Mouse (Mus musculus): Measurements from ENCODE around the gene Ccnq. TPM values are rescaled to one million over a fixed set of nuclear protein-coding genes. Genes with fewer than 3 reads are reported as not detected.

Gene Ccnq
- 56.9 and 60.1 TPM in 2 replicates for polyA plus RNA-seq (2012; rRNA removed)

DNA sequence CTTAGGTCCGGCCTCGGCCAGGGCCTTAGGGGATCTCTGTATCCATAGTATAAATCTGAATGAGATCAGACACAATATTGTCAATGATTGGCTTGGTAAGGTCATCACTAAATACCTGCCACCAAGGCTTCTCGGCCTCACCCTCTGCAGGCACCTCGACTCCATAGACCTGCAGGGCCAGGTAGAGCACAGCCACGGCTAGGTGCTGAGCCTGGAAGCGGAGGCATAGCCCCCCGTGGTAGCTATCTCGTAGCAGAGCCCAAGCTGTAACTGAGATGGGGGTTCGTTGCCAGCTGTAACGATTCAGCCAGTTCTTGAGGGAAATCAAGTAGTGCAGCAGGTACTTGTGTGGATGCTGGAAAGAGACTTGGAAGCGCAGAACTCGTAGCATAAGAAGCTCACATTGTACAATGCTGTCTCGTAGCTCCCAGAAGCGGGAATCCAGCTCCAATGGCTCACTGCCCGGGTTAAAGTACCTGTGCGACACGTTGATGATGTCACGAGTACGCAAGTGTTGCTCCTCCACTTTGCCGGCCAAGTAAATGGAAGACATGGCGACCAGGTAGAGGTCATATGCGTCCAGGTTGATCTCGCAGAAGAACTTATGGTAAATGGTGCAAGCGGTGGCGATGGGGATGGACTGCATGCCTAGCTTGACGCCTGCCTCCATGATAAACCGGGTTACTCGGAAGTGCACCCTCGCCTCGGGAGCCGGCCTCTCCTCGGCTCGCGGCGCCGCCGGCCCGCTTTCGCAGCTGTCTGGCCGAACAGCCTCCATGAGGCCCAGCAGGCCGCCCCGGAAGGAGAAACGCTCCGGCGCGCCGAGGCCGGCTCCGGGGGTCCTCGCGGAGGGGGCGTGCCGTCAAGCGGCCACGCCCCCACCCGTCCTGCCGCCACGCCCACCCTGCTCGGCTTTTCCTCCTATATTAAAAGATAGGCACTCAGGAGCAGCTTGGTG lies at the start of gene Ccnq:
TSS of gene Ccnq (minus strand) at position 845 of the 958 bp plus-strand sequence.
- peak; percentile 84 for DNase-seq
- peak within 1 kb of the TSS; percentile 85 for H3K27ac ChIP-seq (ENCODE audit: insufficient read depth, low read depth, low read length)
- 0 out of 2 replicates have a peak, but pooled peaks cover 2% of the 10 kb centered on the region for H3K4me1 ChIP-seq (ENCODE audit: control insufficient read depth, insufficient read depth, low read length)
- 9% methylated on average over 58 of the region's 59 CpGs for WGBS
- no peaks in the 10 kb centered on the region for H3K27me3 ChIP-seq (replicated peaks; ENCODE audit: control insufficient read depth, insufficient read depth, low read length)
- peak within 1 kb of the TSS; percentile 92 for H3K4me3 ChIP-seq (ENCODE audit: insufficient read depth, low read depth, low read length)
- TF ChIP-seq POLR2A (IDR thresholded peaks at IDR 0.05; ENCODE audit: low read depth, low read length), result no peak
- TF ChIP-seq CTCF (conservative IDR thresholded peaks at IDR 0.05; ENCODE audit: insufficient read depth, insufficient read length, low read depth, low read length), result no peak
- no peaks in the 10 kb centered on the region for H3K36me3 ChIP-seq (ENCODE audit: control insufficient read depth, insufficient read depth, low read length)

DNA sequence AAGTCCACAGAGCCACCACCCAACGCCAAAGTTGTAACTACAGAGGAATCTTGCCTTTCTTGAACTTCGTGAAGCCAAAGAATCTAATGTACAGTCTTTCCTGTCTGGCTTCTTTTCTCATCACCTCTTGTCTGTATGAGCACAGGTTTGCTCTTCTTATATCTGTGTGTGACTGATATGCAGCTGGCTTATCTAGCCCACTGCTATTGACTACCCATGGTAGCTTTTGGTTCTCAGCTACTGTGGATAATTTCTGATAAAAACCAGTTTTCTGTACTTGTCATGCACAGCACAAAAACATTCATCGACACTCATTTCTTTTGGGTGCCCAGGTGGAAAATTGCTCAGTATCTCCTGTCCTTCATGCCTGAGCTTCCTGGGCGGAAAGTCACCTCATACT lies 49.6 kb upstream of the Ccnq start:
- 93% methylated on average over 4 of the region's 4 CpGs for WGBS
- Histone ChIP-seq H3K27me3 (replicated peaks; ENCODE audit: control insufficient read depth, insufficient read depth, low read length) (no peaks in the 10 kb centered on the region), H3K27ac (ENCODE audit: insufficient read depth, low read depth, low read length) (no peak overlapping the region), H3K36me3 (ENCODE audit: control insufficient read depth, insufficient read depth, low read length) (no peaks in the 10 kb centered on the region), H3K4me3 (ENCODE audit: insufficient read depth, low read depth, low read length) (no peak overlapping the region), H3K4me1 (ENCODE audit: control insufficient read depth, insufficient read depth, low read length) (no peaks in the 10 kb centered on the region)
- TF ChIP-seq CTCF (conservative IDR thresholded peaks at IDR 0.05; ENCODE audit: insufficient read depth, insufficient read length, low read depth, low read length) (no peak), POLR2A (IDR thresholded peaks at IDR 0.05; ENCODE audit: low read depth, low read length) (no peak)
- DNase-seq, result no peak

DNA sequence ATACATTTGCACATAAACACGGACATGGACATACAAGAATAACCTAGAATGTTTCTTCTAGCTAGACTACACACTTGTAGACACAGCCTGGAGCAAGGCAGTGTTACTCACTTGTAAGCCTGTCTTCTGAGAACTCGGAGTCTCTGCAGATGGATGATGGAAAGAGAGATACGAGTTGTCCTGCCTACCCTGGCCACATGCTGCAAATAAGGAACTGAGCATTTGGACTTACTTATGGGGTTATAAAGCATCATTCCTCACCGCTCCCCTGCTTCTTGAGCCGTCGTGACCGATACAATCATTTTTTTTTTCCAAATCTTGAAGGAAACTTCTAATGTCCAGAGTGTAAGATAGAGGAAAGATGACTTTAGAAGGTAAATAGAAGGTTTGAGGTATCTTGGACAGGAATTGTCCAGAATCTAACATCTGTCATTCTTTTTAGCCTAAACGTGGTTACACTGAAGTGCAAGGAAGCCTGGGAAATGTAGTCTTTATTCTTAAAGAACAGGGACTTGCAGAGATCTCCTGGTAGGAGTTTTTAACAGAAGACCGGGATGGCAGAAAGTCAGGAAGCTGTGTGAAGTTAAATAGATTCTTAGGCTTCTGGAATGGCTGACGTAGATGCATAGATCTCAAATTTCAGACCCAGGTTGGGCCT lies 44.7 kb upstream of the Ccnq start:
- WGBS, result 79% methylated on average over 10 of the region's 10 CpGs
- Histone ChIP-seq H3K36me3 (ENCODE audit: control insufficient read depth, insufficient read depth, low read length) (no peaks in the 10 kb centered on the region), H3K27me3 (replicated peaks; ENCODE audit: control insufficient read depth, insufficient read depth, low read length) (no peaks in the 10 kb centered on the region), H3K4me1 (ENCODE audit: control insufficient read depth, insufficient read depth, low read length) (peaks cover 7% of the 10 kb centered on the region; the same call in 1 of the 2 replicates), H3K4me3 (ENCODE audit: insufficient read depth, low read depth, low read length) (no peak overlapping the region), H3K27ac (ENCODE audit: insufficient read depth, low read depth, low read length) (no peak overlapping the region)
- TF ChIP-seq CTCF (conservative IDR thresholded peaks at IDR 0.05; ENCODE audit: insufficient read depth, insufficient read length, low read depth, low read length), result no peak
- TF ChIP-seq POLR2A (IDR thresholded peaks at IDR 0.05; ENCODE audit: low read depth, low read length), result no peak
- no peak for DNase-seq

DNA sequence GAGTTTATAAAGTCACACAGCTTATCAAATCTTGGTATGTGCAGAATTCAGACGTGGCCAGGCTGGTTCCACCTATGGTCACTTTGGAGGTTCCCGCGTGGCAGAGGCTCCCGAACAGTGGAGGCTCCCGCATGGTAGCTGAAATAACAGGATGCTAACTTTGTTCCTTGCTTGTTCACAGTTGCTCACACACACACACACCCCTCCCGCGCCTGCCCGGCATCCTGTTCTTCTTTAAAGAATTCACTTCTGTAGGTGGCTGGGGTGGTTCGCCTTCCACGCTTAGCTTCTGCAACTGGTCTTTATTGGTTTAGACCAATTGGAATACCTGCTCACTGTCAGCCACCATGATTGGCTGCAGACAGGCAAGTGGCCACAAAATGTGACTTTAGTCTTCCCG lies 41.6 kb upstream of the Ccnq start:
- Histone ChIP-seq H3K4me3 (ENCODE audit: insufficient read depth, low read depth, low read length) (no peak overlapping the region), H3K4me1 (ENCODE audit: control insufficient read depth, insufficient read depth, low read length) (peaks cover 7% of the 10 kb centered on the region; the same call in 1 of the 2 replicates), H3K27ac (ENCODE audit: insufficient read depth, low read depth, low read length) (no peak overlapping the region), H3K36me3 (ENCODE audit: control insufficient read depth, insufficient read depth, low read length) (no peaks in the 10 kb centered on the region), H3K27me3 (replicated peaks; ENCODE audit: control insufficient read depth, insufficient read depth, low read length) (no peaks in the 10 kb centered on the region)
- 79% methylated on average over 11 of the region's 11 CpGs for WGBS
- no peak for DNase-seq
- TF ChIP-seq POLR2A (IDR thresholded peaks at IDR 0.05; ENCODE audit: low read depth, low read length) (no peak), CTCF (conservative IDR thresholded peaks at IDR 0.05; ENCODE audit: insufficient read depth, insufficient read length, low read depth, low read length) (no peak)

DNA sequence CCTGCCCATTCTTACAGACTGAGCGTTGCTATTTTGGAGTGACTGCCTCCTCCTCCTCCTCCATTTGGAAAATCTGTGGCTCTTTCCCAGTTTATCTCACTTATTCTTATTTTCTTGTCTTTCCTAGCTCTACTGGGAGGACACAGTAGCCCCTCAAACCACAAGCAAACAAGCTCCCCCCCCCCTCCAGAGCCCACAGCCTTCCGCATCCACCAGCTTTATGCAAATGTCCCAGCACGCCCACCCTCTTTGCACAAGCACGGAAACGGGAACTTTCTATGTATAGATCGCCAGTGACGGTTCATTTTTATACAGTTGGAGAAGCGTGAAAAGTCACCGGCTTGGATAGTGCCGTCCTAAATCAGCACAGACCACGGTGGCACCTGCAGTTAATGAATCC lies 40.9 kb upstream of the Ccnq start:
- Histone ChIP-seq H3K27ac (ENCODE audit: insufficient read depth, low read depth, low read length) (no peak overlapping the region), H3K4me3 (ENCODE audit: insufficient read depth, low read depth, low read length) (no peak overlapping the region), H3K36me3 (ENCODE audit: control insufficient read depth, insufficient read depth, low read length) (no peaks in the 10 kb centered on the region), H3K4me1 (ENCODE audit: control insufficient read depth, insufficient read depth, low read length) (peaks cover 7% of the 10 kb centered on the region; the same call in 1 of the 2 replicates), H3K27me3 (replicated peaks; ENCODE audit: control insufficient read depth, insufficient read depth, low read length) (no peaks in the 10 kb centered on the region)
- 20% methylated on average over 11 of the region's 11 CpGs for WGBS
- DNase-seq, result no peak
- TF ChIP-seq CTCF (conservative IDR thresholded peaks at IDR 0.05; ENCODE audit: insufficient read depth, insufficient read length, low read depth, low read length) (no peak), POLR2A (IDR thresholded peaks at IDR 0.05; ENCODE audit: low read depth, low read length) (no peak)

DNA sequence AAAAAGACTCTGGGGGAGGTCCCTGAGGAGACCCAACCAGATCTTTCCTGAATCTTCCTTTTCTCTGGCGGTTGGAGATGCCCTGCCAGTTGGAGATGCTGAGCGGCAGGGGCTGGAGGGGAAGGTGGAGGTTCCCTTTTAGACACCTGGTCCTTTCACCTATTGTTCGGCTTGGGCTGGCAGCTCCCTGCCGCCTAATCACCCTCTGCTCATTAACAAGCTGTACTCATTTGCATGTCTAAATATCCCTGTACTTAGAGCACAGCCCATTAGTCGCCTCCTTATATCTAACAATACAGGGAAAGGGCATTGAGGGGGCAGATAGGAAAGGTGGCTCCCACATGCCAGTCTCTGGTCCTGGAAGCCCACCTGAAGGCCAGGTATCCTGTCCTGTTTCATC lies 40.5 kb upstream of the Ccnq start:
- no peak overlapping the region for H3K27ac ChIP-seq (ENCODE audit: insufficient read depth, low read depth, low read length)
- TF ChIP-seq POLR2A (IDR thresholded peaks at IDR 0.05; ENCODE audit: low read depth, low read length) (no peak), CTCF (conservative IDR thresholded peaks at IDR 0.05; ENCODE audit: insufficient read depth, insufficient read length, low read depth, low read length) (no peak)
- WGBS, result 48% methylated on average over 5 of the region's 5 CpGs
- no peak for DNase-seq
- no peaks in the 10 kb centered on the region for H3K36me3 ChIP-seq (ENCODE audit: control insufficient read depth, insufficient read depth, low read length)
- peaks cover 7% of the 10 kb centered on the region; the same call in 1 of the 2 replicates for H3K4me1 ChIP-seq (ENCODE audit: control insufficient read depth, insufficient read depth, low read length)
- no peak overlapping the region for H3K4me3 ChIP-seq (ENCODE audit: insufficient read depth, low read depth, low read length)
- no peaks in the 10 kb centered on the region for H3K27me3 ChIP-seq (replicated peaks; ENCODE audit: control insufficient read depth, insufficient read depth, low read length)

DNA sequence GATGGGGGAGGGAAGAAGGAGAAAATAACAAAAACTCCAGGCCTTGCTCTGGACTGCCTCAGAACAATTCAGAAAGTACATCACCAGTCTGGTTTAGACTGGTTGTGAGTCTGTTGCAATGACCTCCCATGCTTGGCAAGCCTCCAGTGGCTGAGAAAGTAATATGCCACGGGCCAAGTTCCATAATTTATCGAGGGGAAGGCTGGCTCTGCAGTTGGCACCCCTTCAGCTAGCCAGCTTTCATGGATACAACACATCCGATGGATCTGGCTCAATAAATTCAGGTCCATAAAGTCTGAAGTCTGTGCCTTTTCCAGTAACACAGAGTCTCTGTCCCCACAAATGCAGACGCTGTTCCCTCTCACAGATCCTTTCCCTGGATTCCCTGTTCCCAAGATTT lies 40.1 kb upstream of the Ccnq start:
- TF ChIP-seq CTCF (conservative IDR thresholded peaks at IDR 0.05; ENCODE audit: insufficient read depth, insufficient read length, low read depth, low read length) (no peak), POLR2A (IDR thresholded peaks at IDR 0.05; ENCODE audit: low read depth, low read length) (no peak)
- Histone ChIP-seq H3K4me3 (ENCODE audit: insufficient read depth, low read depth, low read length) (no peak overlapping the region), H3K36me3 (ENCODE audit: control insufficient read depth, insufficient read depth, low read length) (no peaks in the 10 kb centered on the region), H3K27ac (ENCODE audit: insufficient read depth, low read depth, low read length) (no peak overlapping the region; the same call in 1 of the 2 replicates), H3K4me1 (ENCODE audit: control insufficient read depth, insufficient read depth, low read length) (peaks cover 7% of the 10 kb centered on the region; the same call in 1 of the 2 replicates), H3K27me3 (replicated peaks; ENCODE audit: control insufficient read depth, insufficient read depth, low read length) (no peaks in the 10 kb centered on the region)
- peak; percentile 92 for DNase-seq
- 9% methylated on average over 4 of the region's 4 CpGs for WGBS
